Comparison of ENCODE assay signal across 9 mouse cellular contexts in the genomic region with DNA sequence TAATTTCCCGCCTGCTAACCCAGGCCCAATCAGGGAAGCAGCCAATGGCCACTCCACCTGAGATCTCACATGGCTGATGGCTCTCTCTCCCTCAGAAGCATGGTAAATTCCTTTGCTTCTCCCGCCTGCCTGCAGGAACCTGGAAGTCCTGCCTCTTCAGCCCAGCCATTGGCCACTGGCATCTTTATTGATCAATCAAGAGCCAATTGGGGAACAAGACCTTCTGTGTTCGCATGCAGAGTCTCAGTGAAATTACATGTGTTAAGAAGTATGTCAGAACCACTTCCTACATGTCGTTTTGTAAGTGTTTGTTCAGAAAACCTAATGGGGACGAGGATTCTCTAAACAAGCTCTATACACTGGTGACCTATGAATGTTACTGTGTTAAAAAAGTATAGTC. TPM values are rescaled to one million over a fixed set of nuclear protein-coding genes. Genes with fewer than 3 reads are reported as not detected.
DNase-seq lines count a peak whose midpoint lies in the region; ATAC-seq and TF ChIP-seq lines count a peak whose summit lies in the region.
"Had no signal": no experiment of that assay in that cellular context is flagged by ENCODE, and none has a peak within 500 bp of the region (broad histone marks: within the 10 kb centered on the region; RNA-seq: fewer than 3 reads in every experiment).

No protein-coding gene starts in this region.

- no peak for TF ChIP-seq POLR2A in cerebellum, adult 2 months (IDR thresholded peaks at IDR 0.05; ENCODE audit: borderline replicate concordance, insufficient read depth, low read length)

- peaks cover 7% of the 10 kb centered on the region for H3K4me1 ChIP-seq in heart, embryonic 11.5 days (ENCODE audit: control insufficient read depth, insufficient read depth, low read length)
- peaks cover 0 to 6% of the 10 kb centered on the region in 2 experiments; a peak in 1 of 4 replicates for H3K4me1 ChIP-seq in ES-E14 (ENCODE audit: control insufficient read depth in 2 of 2, insufficient read depth in 2 of 2, low read length in 2 of 2, poor library complexity in 1 of 2)
- no peaks in the 10 kb centered on the region; the same call in 1 of the 2 replicates for H3K4me1 ChIP-seq in hindbrain, embryonic 16.5 days (ENCODE audit: control insufficient read depth, insufficient read depth, low read depth, low read length)
- H3K4me1 ChIP-seq in cerebellum, adult 2 months (ENCODE audit: control insufficient read depth, insufficient read depth, low read length), result no peaks in the 10 kb centered on the region

- no peak for TF ChIP-seq CTCF in cerebellum, adult 2 months (IDR thresholded peaks at IDR 0.05; ENCODE audit: borderline replicate concordance, insufficient read depth, low read depth, low read length)

- no peak overlapping the region for H3K4me3 ChIP-seq in heart, embryonic 11.5 days (ENCODE audit: low read depth, low read length)
- peak overlapping the region; percentile 39 to 55; a peak in 3 of 4 replicates for H3K4me3 ChIP-seq in ES-E14 (ENCODE audit: insufficient read depth in 1 of 2, low read depth in 1 of 2, low read length in 2 of 2, poor library complexity in 1 of 2, severe bottlenecking in 1 of 2)
- H3K4me3 ChIP-seq in hindbrain, embryonic 16.5 days (ENCODE audit: low read length), result no peak overlapping the region
- H3K4me3 ChIP-seq in cerebellum, adult 2 months (replicated peaks; ENCODE audit: insufficient read depth, low read depth, low read length), result no peak overlapping the region

- no peak overlapping the region for H3K27ac ChIP-seq in heart, embryonic 11.5 days (ENCODE audit: low read depth, low read length)
- no peak overlapping the region for H3K27ac ChIP-seq in ES-E14 (ENCODE audit: insufficient read depth, low read depth, low read length, poor library complexity, severe bottlenecking)
- H3K27ac ChIP-seq in hindbrain, embryonic 16.5 days (ENCODE audit: low read depth, low read length), result no peak overlapping the region
- no peak overlapping the region for H3K27ac ChIP-seq in cerebellum, adult 2 months (ENCODE audit: insufficient read depth, low read length)

- no peak for DNase-seq in heart, adult 11 months
- no peak for DNase-seq in ES-E14 (ENCODE audit: low read depth, low spot score)
- peak; percentile 29 for DNase-seq in lung, postnatal 10 days
- no peak for DNase-seq in spleen, postnatal 4 days (ENCODE audit: low spot score in 2 of 2)
- no peak for DNase-seq in cerebellum, adult 2 months
- DNase-seq in adrenal gland, postnatal 10 days, result no peak

- in situ Hi-C loops in ES-E14 (cut with MboI; ENCODE audit: low sequenced_read_pairs in 2 of 2, unreplicated experiment in 2 of 2), result no loop called here

- no peaks in the 10 kb centered on the region for H3K36me3 ChIP-seq in heart, embryonic 11.5 days (ENCODE audit: control insufficient read depth, insufficient read depth, low read length)
- no peaks in the 10 kb centered on the region for H3K36me3 ChIP-seq in ES-E14 (ENCODE audit: control insufficient read depth, insufficient read depth, low read length, poor library complexity, severe bottlenecking)
- no peaks in the 10 kb centered on the region for H3K36me3 ChIP-seq in hindbrain, embryonic 16.5 days (ENCODE audit: control insufficient read depth, insufficient read depth, low read length)

- no peaks in the 10 kb centered on the region for H3K27me3 ChIP-seq in heart, embryonic 11.5 days (ENCODE audit: control insufficient read depth, insufficient read depth, low read length)
- no peaks in the 10 kb centered on the region for H3K27me3 ChIP-seq in hindbrain, embryonic 16.5 days (replicated peaks; ENCODE audit: control insufficient read depth, insufficient read depth, low read length)
- H3K27me3 ChIP-seq in cerebellum, adult 2 months (ENCODE audit: control insufficient read depth, insufficient read depth, low read length), result no peaks in the 10 kb centered on the region

- ATAC-seq in heart, embryonic 11.5 days (replicated peaks; ENCODE audit: insufficient number of reproducible peaks, low FRiP score, low TSS enrichment), result no peak
- peak; percentile 65 for ATAC-seq in hindbrain, embryonic 16.5 days

- H3K9ac ChIP-seq in heart, embryonic 11.5 days (ENCODE audit: low read depth, low read length), result 0 out of 2 replicates have a peak overlapping the region, but pooled peaks have one; percentile 28
- H3K9ac ChIP-seq in ES-E14 (ENCODE audit: insufficient read depth, low read depth, low read length, poor library complexity, severe bottlenecking), result peak overlapping the region; percentile 32; the same call in 1 of the 2 replicates
- H3K9ac ChIP-seq in hindbrain, embryonic 16.5 days (ENCODE audit: low read depth, low read length), result no peak overlapping the region

- 34% methylated on average over 5 of the region's 5 CpGs for WGBS in heart, embryonic 11.5 days (ENCODE audit: insufficient replicate concordance)
- WGBS in hindbrain, embryonic 16.5 days, result 54% methylated on average over 5 of the region's 5 CpGs
- WGBS in cerebellum, adult 2 months, result 61% methylated on average over 5 of the region's 5 CpGs

- H3K9me3 ChIP-seq in heart, embryonic 11.5 days (replicated peaks; ENCODE audit: control insufficient read depth, low read length), result no peaks in the 10 kb centered on the region
- H3K9me3 ChIP-seq in ES-E14 (ENCODE audit: control insufficient read depth, insufficient read depth, low read depth, low read length), result no peaks in the 10 kb centered on the region
- H3K9me3 ChIP-seq in hindbrain, embryonic 16.5 days (ENCODE audit: control insufficient read depth, low read length), result no peaks in the 10 kb centered on the region

- peak overlapping the region; percentile 24 for H3K4me2 ChIP-seq in heart, embryonic 11.5 days
- H3K4me2 ChIP-seq in hindbrain, embryonic 16.5 days (ENCODE audit: low read length), result peak overlapping the region; percentile 31

TF ChIP-seq in ES-E14, 5 proteins besides CTCF, POLR2A, EP300 and RAD21:
- no peak for TF ChIP-seq HCFC1 (IDR thresholded peaks at IDR 0.05; ENCODE audit: borderline replicate concordance, insufficient read depth, low read length)
- TF ChIP-seq MAFK (IDR thresholded peaks at IDR 0.05; ENCODE audit: insufficient read depth, low read depth, low read length), result no peak
- TF ChIP-seq CHD2 (IDR thresholded peaks at IDR 0.05; ENCODE audit: low read depth, low read length), result peak; percentile 28; the same call in 1 of the 2 replicates
- TF ChIP-seq ZC3H11A (IDR thresholded peaks at IDR 0.05; ENCODE audit: borderline replicate concordance, low read depth, low read length), result no peak

RNA-seq across cellular contexts. Expression of gene Slc38a4, which starts 30.1 kb away (rescaled TPM):
- 177 and 185 TPM in 2 replicates for polyA plus RNA-seq in heart, embryonic 11.5 days (2014; fragmentation: Nextera tagmentation; extraction: Ambion mirVana)
- 324 and 408 TPM in 2 replicates for total RNA-seq in ES-E14 (2012; rRNA removed)
- polyA plus RNA-seq in hindbrain, embryonic 16.5 days (2015; fragmentation: Nextera tagmentation; extraction: Ambion mirVana), result 2.8 and 5.3 TPM in 2 replicates
- polyA plus RNA-seq in cerebellum, adult 2 months (2012; rRNA removed), result 0.13 TPM in 2 replicates
- 100 to 1,000 TPM in 1 of 2 experiments, 10 to 100 TPM in 1; 47.6 to 103 TPM for total RNA-seq in adrenal gland, postnatal 10 days (2021)
- total RNA-seq: MEL had no signal

Comparison
In these comparisons a context has a peak if more than half of its experiments do, and no peak if none do; other contexts are left out.
1. H3K4me3 ChIP-seq: peak in ES-E14 (2 of 2); none in heart, embryonic 11.5 days (single experiment), hindbrain, embryonic 16.5 days (single experiment) and cerebellum, adult 2 months (single experiment).
2. RNA of gene Slc38a4, which starts 30.1 kb away (polyA plus RNA-seq): 177 to 185 TPM in heart, embryonic 11.5 days; 2.8 to 5.3 TPM in hindbrain, embryonic 16.5 days and 0.13 TPM in cerebellum, adult 2 months; every median in the first group is over 10 times any median in the second.